Mouse (Mus musculus): ENCODE data around the gene Arhgef28. TPM values are rescaled to one million over a fixed set of nuclear protein-coding genes. Genes with fewer than 3 reads are reported as not detected.
A peak's percentile ranks its signal among the peaks of the same experiment; 100 is the strongest.

The Arhgef28 gene
- polyA plus RNA-seq, 1 experiment from 2014 or later: 19.3 TPM

DNA sequence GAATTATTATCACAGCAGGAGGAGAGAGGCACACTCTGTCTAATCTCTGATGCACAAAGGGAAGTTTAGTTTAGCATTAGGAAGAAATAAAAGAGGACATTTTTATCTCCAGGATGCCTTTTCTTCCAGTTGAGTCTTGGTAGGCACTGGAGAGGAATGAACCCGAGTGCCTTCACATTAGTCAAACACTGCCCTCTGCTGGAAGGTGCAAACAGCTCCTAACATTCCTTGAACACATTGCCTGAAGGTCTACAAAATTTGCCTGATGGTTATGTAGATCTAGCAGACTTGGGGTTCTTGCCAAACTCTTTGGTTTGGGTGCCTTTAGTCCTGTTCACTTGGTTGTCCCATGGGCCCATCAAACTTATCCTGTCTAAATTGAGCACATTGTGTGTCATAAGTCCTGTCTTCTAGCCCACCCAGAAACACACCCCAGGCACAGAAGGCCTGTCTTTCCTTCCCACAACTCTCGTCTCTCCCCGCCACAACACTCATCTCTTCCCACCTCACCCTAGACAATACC is 165.6 kb downstream of the Arhgef28 start:
- no peaks in the 10 kb centered on the region for H3K27me3 ChIP-seq
- no peak for ATAC-seq (ENCODE audit: borderline replicate concordance, extremely low read depth, low FRiP score, low TSS enrichment)
- H3K4me2 ChIP-seq: no peak overlapping the region
- no peak overlapping the region for H3K4me3 ChIP-seq
- no peaks in the 10 kb centered on the region for H3K9me3 ChIP-seq
- no peaks in the 10 kb centered on the region for H3K4me1 ChIP-seq
- H3K27ac ChIP-seq: no peak overlapping the region
- 52% methylated on average over 3 of the region's 3 CpGs for WGBS
- H3K36me3 ChIP-seq: no peaks in the 10 kb centered on the region
- H3K9ac ChIP-seq: no peak overlapping the region

DNA sequence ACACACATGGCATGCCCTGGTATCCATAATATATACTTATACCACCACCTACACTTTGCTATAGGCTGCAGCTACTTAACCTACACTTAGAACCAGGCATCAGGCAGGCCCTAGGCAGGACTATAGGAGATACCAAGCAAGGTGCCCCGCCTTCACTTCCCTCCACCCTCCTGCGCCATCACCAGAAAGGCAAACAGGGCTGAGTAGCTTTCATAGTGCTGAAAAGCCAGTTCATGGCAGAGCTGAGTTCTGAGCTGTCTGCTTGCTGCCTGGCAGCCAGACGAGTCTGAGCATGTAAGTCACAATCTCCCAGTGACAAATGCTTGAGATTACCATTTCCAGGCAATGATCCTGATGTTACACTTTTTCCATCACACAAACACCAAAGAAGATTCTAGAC is 167.5 kb downstream of the Arhgef28 start:
- Histone ChIP-seq H3K4me2 (no peak overlapping the region), H3K27me3 (no peaks in the 10 kb centered on the region), H3K4me1 (no peaks in the 10 kb centered on the region), H3K9ac (no peak overlapping the region), H3K4me3 (no peak overlapping the region), H3K27ac (no peak overlapping the region), H3K36me3 (no peaks in the 10 kb centered on the region), H3K9me3 (no peaks in the 10 kb centered on the region)
- ATAC-seq (ENCODE audit: borderline replicate concordance, extremely low read depth, low FRiP score, low TSS enrichment): no peak
- WGBS: 67% methylated on average over 3 of the region's 3 CpGs

GRCm38 (mm10) chr13:98037693-98038092 is 168.5 kb downstream of the Arhgef28 start:
- Histone ChIP-seq H3K4me1 (no peaks in the 10 kb centered on the region), H3K9me3 (no peaks in the 10 kb centered on the region), H3K27me3 (no peaks in the 10 kb centered on the region), H3K27ac (no peak overlapping the region), H3K4me3 (no peak overlapping the region), H3K36me3 (no peaks in the 10 kb centered on the region), H3K4me2 (no peak overlapping the region), H3K9ac (no peak overlapping the region)
- no peak for ATAC-seq (ENCODE audit: borderline replicate concordance, extremely low read depth, low FRiP score, low TSS enrichment)

DNA sequence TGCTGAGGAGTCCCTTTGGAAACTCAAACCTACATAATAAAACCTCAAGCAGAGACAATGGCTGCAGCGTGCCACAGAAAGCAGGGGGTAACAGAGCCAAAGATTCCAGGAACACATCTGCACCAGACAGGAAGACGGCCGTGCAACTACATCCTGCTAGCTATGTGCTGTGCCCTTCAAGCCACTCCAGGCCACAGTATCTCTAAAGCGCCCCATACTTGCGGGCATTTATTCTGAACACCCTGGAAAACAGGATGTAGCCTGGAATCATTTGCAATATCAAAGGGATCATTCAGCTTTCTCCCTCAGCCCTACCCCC is 174.6 kb downstream of the Arhgef28 start:
- Histone ChIP-seq H3K4me2 (peak overlapping the region; percentile 48), H3K27ac (peak overlapping the region; percentile 54), H3K4me1 (peaks cover 26% of the 10 kb centered on the region), H3K4me3 (peak overlapping the region; percentile 16; the same call in 1 of the 2 replicates), H3K36me3 (no peaks in the 10 kb centered on the region), H3K9me3 (no peaks in the 10 kb centered on the region), H3K27me3 (no peaks in the 10 kb centered on the region), H3K9ac (peak overlapping the region; percentile 13; the same call in 1 of the 2 replicates)
- no peak for ATAC-seq (ENCODE audit: borderline replicate concordance, extremely low read depth, low FRiP score, low TSS enrichment)
- WGBS: 28% methylated on average over 5 of the region's 5 CpGs

DNA sequence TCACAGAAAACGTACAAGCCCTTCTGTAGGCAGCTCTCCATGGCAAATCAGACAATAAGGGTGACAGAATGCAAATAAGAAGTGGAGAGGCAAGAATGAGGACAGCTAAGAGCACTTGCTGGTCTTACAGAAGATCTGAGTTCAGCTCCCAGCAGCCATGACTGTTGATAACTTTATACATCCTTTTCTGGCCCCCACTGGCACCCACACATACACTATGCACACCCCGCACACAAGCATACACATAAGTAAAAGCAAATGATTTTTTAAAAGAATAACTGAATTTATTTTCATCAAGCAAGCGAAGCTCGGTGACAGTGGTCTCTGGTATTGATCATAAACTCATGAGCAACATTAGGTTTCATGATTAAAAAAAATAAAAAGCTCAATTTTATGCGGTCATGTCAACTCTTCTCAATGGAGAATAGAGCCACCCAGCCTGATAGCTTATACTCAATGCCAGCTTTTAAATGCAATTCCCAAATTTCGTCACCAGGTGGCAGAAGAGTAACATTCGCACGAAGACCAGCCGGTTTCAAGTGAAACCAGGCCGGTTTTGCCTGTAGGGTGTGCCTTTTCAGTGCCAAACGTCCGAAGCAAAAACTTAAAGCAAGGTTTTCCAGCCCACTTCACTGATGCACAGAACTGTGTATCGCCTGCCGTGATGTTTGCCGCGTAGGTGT is 175.1 kb downstream of the Arhgef28 start:
- Histone ChIP-seq H3K9ac (peak overlapping the region; percentile 13; the same call in 1 of the 2 replicates), H3K36me3 (no peaks in the 10 kb centered on the region), H3K9me3 (no peaks in the 10 kb centered on the region), H3K4me2 (peak overlapping the region; percentile 48), H3K27me3 (no peaks in the 10 kb centered on the region), H3K4me1 (peaks cover 26% of the 10 kb centered on the region), H3K4me3 (peak overlapping the region; percentile 16; the same call in 1 of the 2 replicates), H3K27ac (peak overlapping the region; percentile 54)
- 14% methylated on average over 16 of the region's 16 CpGs for WGBS
- no peak for ATAC-seq (ENCODE audit: borderline replicate concordance, extremely low read depth, low FRiP score, low TSS enrichment)

DNA sequence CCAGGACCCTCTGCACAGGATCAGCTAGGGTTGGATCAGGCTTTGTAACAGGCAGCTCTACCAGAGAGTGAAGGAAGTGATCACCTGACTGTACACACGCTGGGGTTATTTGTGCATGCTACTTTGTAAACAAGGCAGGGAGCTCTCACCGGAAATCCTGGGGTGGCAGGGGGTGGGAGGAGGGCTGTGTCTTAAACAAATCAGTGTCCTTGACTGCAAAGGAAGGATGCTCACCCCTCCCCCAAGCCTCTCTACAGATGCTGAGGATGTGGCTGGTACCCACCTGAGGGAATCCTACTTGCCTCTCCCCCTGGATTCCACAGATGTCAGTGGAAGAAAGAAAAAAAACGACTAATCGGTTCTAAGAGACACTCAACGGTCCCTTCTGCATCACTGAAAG is 176.2 kb downstream of the Arhgef28 start:
- ATAC-seq (ENCODE audit: borderline replicate concordance, extremely low read depth, low FRiP score, low TSS enrichment): no peak
- H3K9ac ChIP-seq: no peak overlapping the region
- 16% methylated on average over 5 of the region's 5 CpGs for WGBS
- H3K4me1 ChIP-seq: peaks cover 26% of the 10 kb centered on the region
- no peaks in the 10 kb centered on the region for H3K27me3 ChIP-seq
- no peak overlapping the region for H3K27ac ChIP-seq
- H3K4me2 ChIP-seq: no peak overlapping the region
- H3K36me3 ChIP-seq: no peaks in the 10 kb centered on the region
- H3K9me3 ChIP-seq: no peaks in the 10 kb centered on the region
- H3K4me3 ChIP-seq: no peak overlapping the region

DNA sequence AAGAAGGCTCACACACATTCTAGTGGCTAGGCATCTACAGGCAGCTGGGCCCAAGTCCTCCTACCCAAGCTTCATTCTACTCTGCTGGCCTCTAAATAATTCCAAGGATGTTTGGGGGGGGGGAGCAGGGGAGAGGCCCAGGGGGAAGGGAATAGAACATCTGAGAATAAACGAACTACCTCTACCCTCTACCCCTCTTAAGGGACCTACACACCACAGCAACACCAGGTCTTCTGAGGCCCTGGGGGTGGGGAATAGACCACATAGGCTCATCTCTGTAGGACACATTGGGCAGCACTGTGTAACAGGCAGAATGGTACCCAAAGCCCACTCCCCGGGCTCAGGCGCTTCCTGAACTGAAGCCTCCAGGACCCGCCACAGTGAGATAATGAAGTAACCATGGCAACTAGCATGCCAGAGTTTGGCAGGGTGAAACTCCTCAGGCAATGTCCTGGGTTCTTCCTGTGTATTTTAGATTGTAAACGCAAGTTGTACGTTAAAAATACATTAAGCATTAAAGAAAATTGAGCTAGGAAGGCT is 177.5 kb downstream of the Arhgef28 start:
- Histone ChIP-seq H3K4me1 (peaks cover 26% of the 10 kb centered on the region), H3K27ac (no peak overlapping the region), H3K9me3 (no peaks in the 10 kb centered on the region), H3K36me3 (no peaks in the 10 kb centered on the region), H3K4me2 (no peak overlapping the region), H3K4me3 (no peak overlapping the region), H3K27me3 (no peaks in the 10 kb centered on the region), H3K9ac (no peak overlapping the region)
- 33% methylated on average over 6 of the region's 6 CpGs for WGBS
- no peak for ATAC-seq (ENCODE audit: borderline replicate concordance, extremely low read depth, low FRiP score, low TSS enrichment)

DNA sequence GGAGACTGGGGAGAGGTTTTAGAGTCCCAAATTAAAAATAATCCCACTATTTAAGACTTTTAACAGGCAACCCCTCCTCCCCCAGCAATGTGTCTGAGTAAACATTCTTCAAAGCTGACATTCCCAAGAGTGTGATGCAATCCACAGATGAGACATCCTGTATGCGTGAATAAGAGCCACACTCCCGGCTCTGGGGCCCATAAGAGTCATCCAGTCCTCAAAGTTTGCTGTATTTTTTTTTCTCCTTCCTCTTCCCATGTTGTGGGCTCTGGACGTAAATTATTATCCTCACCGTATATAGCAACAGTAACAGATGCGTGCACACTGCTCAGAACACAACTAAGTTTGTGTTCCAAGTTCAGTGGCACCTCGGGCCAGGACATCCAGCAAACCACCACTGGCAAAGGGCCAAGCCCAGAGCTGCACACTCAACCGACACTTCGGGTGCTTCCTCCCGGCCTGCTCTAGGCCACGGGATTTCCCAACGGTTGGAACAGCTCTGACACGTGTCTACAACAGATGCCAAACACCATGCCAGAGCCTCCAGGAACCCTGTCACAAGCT is 178.5 kb downstream of the Arhgef28 start:
- Histone ChIP-seq H3K4me1 (peaks cover 26% of the 10 kb centered on the region), H3K27ac (peak overlapping the region; percentile 72), H3K27me3 (no peaks in the 10 kb centered on the region), H3K36me3 (no peaks in the 10 kb centered on the region), H3K4me3 (no peak overlapping the region), H3K4me2 (peak overlapping the region; percentile 24), H3K9ac (no peak overlapping the region), H3K9me3 (no peaks in the 10 kb centered on the region)
- ATAC-seq (ENCODE audit: borderline replicate concordance, extremely low read depth, low FRiP score, low TSS enrichment): peak; percentile 83
- WGBS: 18% methylated on average over 12 of the region's 12 CpGs

DNA sequence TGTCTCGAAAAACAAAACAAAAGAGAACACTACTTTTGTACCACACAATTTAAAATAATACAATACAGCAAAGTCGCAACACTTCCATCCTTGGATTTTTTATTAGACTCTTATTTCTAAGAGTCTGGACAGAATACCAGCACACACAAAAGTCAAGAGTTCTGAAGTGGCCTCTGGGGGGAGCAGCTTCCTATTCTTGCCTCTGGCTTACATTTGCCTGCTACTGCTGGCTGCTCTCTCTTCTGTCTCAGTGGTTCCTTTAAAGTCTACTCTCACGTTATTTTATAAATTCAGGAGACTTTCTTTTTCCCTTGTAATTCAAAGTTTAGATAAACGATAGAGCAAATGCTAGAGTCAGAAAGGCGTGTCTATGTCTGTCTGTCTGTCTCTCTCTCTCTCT is 179.1 kb downstream of the Arhgef28 start:
- Histone ChIP-seq H3K4me2 (peak overlapping the region; percentile 24), H3K9ac (no peak overlapping the region), H3K27me3 (no peaks in the 10 kb centered on the region), H3K27ac (peak overlapping the region; percentile 72), H3K4me1 (peaks cover 26% of the 10 kb centered on the region), H3K36me3 (no peaks in the 10 kb centered on the region), H3K4me3 (no peak overlapping the region), H3K9me3 (no peaks in the 10 kb centered on the region)
- no peak for ATAC-seq (ENCODE audit: borderline replicate concordance, extremely low read depth, low FRiP score, low TSS enrichment)
- WGBS: 41% methylated on average over 5 of the region's 5 CpGs

DNA sequence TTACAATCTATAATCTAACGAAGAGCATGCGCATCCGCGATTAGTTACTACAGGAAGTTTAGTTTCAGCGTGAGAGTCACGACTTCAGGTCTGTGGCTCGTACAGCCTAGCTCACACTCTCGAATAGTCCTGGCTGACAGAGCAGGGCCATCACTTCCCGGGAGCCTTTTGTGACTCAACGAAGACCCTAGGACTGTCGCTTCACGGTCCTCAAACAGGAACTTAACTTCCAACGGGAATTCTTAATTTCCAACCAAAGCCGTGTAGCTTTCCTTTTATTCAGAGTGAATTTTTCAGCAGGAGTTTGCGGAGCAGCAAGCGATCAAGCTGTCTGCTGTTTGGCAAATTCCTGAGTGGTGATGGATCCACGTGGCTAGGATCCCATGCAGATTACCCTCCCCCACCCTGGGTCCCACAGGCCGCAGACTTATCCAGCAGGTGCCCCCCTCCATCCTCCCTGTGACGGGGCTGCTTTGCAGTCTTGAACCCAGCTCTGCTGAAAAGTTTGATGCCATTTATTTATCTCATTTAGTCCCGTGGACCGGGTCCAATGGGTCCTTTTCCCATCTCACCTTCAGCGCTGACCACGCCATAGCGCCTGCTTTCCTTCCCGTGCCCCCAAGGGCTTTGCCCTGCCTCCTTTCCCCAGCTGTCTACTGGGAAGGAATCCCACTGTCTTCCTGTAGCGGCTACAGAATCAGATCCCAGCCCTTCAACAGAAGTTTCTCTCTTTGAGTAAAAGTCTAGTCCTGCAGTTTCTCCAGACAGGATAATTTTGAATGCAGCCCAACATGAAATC is 180.3 kb downstream of the Arhgef28 start:
- no peak for ATAC-seq (ENCODE audit: borderline replicate concordance, extremely low read depth, low FRiP score, low TSS enrichment)
- Histone ChIP-seq H3K4me1 (peaks cover 26% of the 10 kb centered on the region), H3K4me3 (no peak overlapping the region), H3K4me2 (peak overlapping the region; percentile 12), H3K27me3 (no peaks in the 10 kb centered on the region), H3K9me3 (no peaks in the 10 kb centered on the region), H3K9ac (no peak overlapping the region), H3K27ac (no peak overlapping the region), H3K36me3 (no peaks in the 10 kb centered on the region)
- 67% methylated on average over 26 of the region's 26 CpGs for WGBS

DNA sequence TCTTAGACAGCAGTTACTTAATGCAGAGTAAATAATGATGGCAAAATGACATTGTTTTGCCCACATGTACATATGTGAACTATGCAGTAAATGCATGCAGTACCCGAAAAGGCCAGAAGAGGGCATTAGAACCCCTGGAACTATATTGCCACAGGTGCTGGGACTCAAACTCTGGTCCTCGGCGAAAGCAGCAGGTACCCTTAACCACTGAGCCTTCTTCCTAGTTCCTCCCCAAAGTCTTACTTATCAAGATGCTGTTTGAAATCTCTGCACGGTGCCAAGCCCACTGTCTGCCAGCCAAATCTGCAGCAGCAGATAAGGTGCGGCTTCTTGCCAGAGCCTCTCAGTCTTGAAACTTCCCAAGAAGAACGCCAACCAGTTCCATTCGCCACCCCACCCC is 181.1 kb downstream of the Arhgef28 start:
- no peak for ATAC-seq (ENCODE audit: borderline replicate concordance, extremely low read depth, low FRiP score, low TSS enrichment)
- no peak overlapping the region for H3K4me2 ChIP-seq
- H3K27ac ChIP-seq: no peak overlapping the region

DNA sequence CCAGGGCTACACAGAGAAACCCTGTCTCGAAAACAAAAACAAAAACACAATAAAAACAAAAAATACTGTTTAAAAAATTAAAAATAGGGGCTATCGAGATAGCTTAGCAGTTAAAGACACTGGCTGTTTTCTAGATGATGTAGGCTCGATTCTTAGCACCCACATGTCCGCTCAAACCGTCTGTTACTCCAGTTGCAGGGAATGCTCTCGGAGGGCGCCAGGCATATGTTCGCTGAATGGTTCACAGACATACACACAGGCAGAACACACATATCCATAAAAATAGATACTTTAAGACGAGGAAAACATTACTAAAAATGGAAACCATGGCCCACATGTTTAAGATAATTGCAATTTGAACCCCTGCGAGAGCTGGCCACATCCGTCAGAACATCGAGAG is 181.6 kb downstream of the Arhgef28 start:
- Histone ChIP-seq H3K4me2 (no peak overlapping the region), H3K9me3 (no peaks in the 10 kb centered on the region), H3K27me3 (no peaks in the 10 kb centered on the region), H3K27ac (no peak overlapping the region), H3K4me1 (peaks cover 23% of the 10 kb centered on the region), H3K4me3 (no peak overlapping the region), H3K9ac (no peak overlapping the region), H3K36me3 (no peaks in the 10 kb centered on the region)
- ATAC-seq (ENCODE audit: borderline replicate concordance, extremely low read depth, low FRiP score, low TSS enrichment): no peak
- WGBS: 90% methylated on average over 12 of the region's 12 CpGs

More for the DNA sequence above, 181.1 kb downstream of the Arhgef28 start:
- Histone ChIP-seq H3K4me1 (peaks cover 24% of the 10 kb centered on the region), H3K36me3 (no peaks in the 10 kb centered on the region), H3K9ac (no peak overlapping the region), H3K27me3 (no peaks in the 10 kb centered on the region), H3K9me3 (no peaks in the 10 kb centered on the region), H3K4me3 (no peak overlapping the region)
- 75% methylated on average over 7 of the region's 7 CpGs for WGBS

Data from lung, embryonic 15.5 days (tissue).